Mouse (Mus musculus): ENCODE data around the gene Apol6. TPM values are rescaled to one million over a fixed set of nuclear protein-coding genes. Genes with fewer than 3 reads are reported as not detected.
"Not testable (repeated sequence)": the region's sequence is repeated elsewhere in the genome, so short reads cannot be mapped to it uniquely, and the experiment has no call there.

The Apol6 gene
- polyA plus RNA-seq, 1 experiment from 2014 or later: not detected

- H3K4me3 ChIP-seq (ENCODE audit: low read length): no peak overlapping the region
- 0 out of 2 replicates have a peak overlapping the region, but pooled peaks have one; percentile 3 for H3K27ac ChIP-seq (ENCODE audit: low read depth, low read length)
- H3K4me2 ChIP-seq (replicated peaks; ENCODE audit: low read depth, low read length): no peak overlapping the region
- H3K4me1 ChIP-seq (ENCODE audit: control insufficient read depth, insufficient read depth, low read length): peaks cover 14% of the 10 kb centered on the region; the same call in 1 of the 2 replicates
- no peaks in the 10 kb centered on the region for H3K27me3 ChIP-seq (ENCODE audit: control insufficient read depth, insufficient read depth, low read length)
- WGBS: 23% methylated on average over 6 of the region's 6 CpGs
- H3K9me3 ChIP-seq (ENCODE audit: control insufficient read depth, low read length): peaks cover 4% of the 10 kb centered on the region; the same call in 1 of the 2 replicates
- H3K36me3 ChIP-seq (ENCODE audit: control insufficient read depth, insufficient read depth, low read length): no peaks in the 10 kb centered on the region
- 0 out of 2 replicates have a peak, but pooled peaks have one; percentile 39 for ATAC-seq (ENCODE audit: low FRiP score, low TSS enrichment)
- no peak overlapping the region for H3K9ac ChIP-seq (ENCODE audit: low read depth, low read length)
Measured at GRCm38 (mm10) chr15:77056001-77056790, 11.7 kb downstream of the Apol6 start.

- H3K4me3 ChIP-seq (ENCODE audit: low read length): no peak overlapping the region
- peaks cover 14% of the 10 kb centered on the region; the same call in 1 of the 2 replicates for H3K4me1 ChIP-seq (ENCODE audit: control insufficient read depth, insufficient read depth, low read length)
- H3K27ac ChIP-seq (ENCODE audit: low read depth, low read length): 0 out of 2 replicates have a peak overlapping the region, but pooled peaks have one; percentile 3
- no peaks in the 10 kb centered on the region for H3K36me3 ChIP-seq (ENCODE audit: control insufficient read depth, insufficient read depth, low read length)
- no peaks in the 10 kb centered on the region for H3K27me3 ChIP-seq (ENCODE audit: control insufficient read depth, insufficient read depth, low read length)
- H3K9ac ChIP-seq (ENCODE audit: low read depth, low read length): no peak overlapping the region
- H3K4me2 ChIP-seq (replicated peaks; ENCODE audit: low read depth, low read length): no peak overlapping the region
- WGBS: 55% methylated on average over 3 of the region's 3 CpGs
- H3K9me3 ChIP-seq (ENCODE audit: control insufficient read depth, low read length): peaks cover 4% of the 10 kb centered on the region; the same call in 1 of the 2 replicates
- no peak for ATAC-seq (ENCODE audit: low FRiP score, low TSS enrichment)
Measured at GRCm38 (mm10) chr15:77056791-77057051, 12.2 kb downstream of the Apol6 start.

- no peak for ATAC-seq (ENCODE audit: low FRiP score, low TSS enrichment)
- no peak overlapping the region for H3K4me2 ChIP-seq (replicated peaks; ENCODE audit: low read depth, low read length)
- H3K36me3 ChIP-seq (ENCODE audit: control insufficient read depth, insufficient read depth, low read length): no peaks in the 10 kb centered on the region
- H3K4me3 ChIP-seq (ENCODE audit: low read length): no peak overlapping the region
- peaks cover 4% of the 10 kb centered on the region; the same call in 1 of the 2 replicates for H3K9me3 ChIP-seq (ENCODE audit: control insufficient read depth, low read length)
- H3K27me3 ChIP-seq (ENCODE audit: control insufficient read depth, insufficient read depth, low read length): no peaks in the 10 kb centered on the region
- peaks cover 14% of the 10 kb centered on the region; the same call in 1 of the 2 replicates for H3K4me1 ChIP-seq (ENCODE audit: control insufficient read depth, insufficient read depth, low read length)
- no peak overlapping the region for H3K9ac ChIP-seq (ENCODE audit: low read depth, low read length)
- no peak overlapping the region for H3K27ac ChIP-seq (ENCODE audit: low read depth, low read length)
Measured at GRCm38 (mm10) chr15:77058566-77058965, 14.0 kb downstream of the Apol6 start.

GRCm38 (mm10) chr15:77059416-77059815, 14.9 kb downstream of the Apol6 start:
- not testable (repeated sequence) for H3K36me3 ChIP-seq (ENCODE audit: control insufficient read depth, insufficient read depth, low read length); H3K27me3 ChIP-seq (ENCODE audit: control insufficient read depth, insufficient read depth, low read length); H3K27ac ChIP-seq (ENCODE audit: low read depth, low read length); ATAC-seq (ENCODE audit: low FRiP score, low TSS enrichment); H3K4me2 ChIP-seq (replicated peaks; ENCODE audit: low read depth, low read length); H3K9ac ChIP-seq (ENCODE audit: low read depth, low read length); H3K4me3 ChIP-seq (ENCODE audit: low read length); H3K9me3 ChIP-seq (ENCODE audit: control insufficient read depth, low read length)
- 93% methylated on average over 4 of the region's 4 CpGs for WGBS
- peaks cover 14% of the 10 kb centered on the region; the same call in 1 of the 2 replicates for H3K4me1 ChIP-seq (ENCODE audit: control insufficient read depth, insufficient read depth, low read length)

- H3K27ac ChIP-seq (ENCODE audit: low read depth, low read length): no peak overlapping the region
- no peaks in the 10 kb centered on the region for H3K36me3 ChIP-seq (ENCODE audit: control insufficient read depth, insufficient read depth, low read length)
- H3K4me1 ChIP-seq (ENCODE audit: control insufficient read depth, insufficient read depth, low read length): no peaks in the 10 kb centered on the region
- no peaks in the 10 kb centered on the region for H3K27me3 ChIP-seq (ENCODE audit: control insufficient read depth, insufficient read depth, low read length)
- H3K4me2 ChIP-seq (replicated peaks; ENCODE audit: low read depth, low read length): no peak overlapping the region
- ATAC-seq (ENCODE audit: low FRiP score, low TSS enrichment): no peak
- peaks cover 4% of the 10 kb centered on the region; the same call in 1 of the 2 replicates for H3K9me3 ChIP-seq (ENCODE audit: control insufficient read depth, low read length)
- H3K4me3 ChIP-seq (ENCODE audit: low read length): no peak overlapping the region
- no peak overlapping the region for H3K9ac ChIP-seq (ENCODE audit: low read depth, low read length)
Measured at GRCm38 (mm10) chr15:77062746-77063145, 18.2 kb downstream of the Apol6 start.

- ATAC-seq (ENCODE audit: low FRiP score, low TSS enrichment): no peak
Measured at GRCm38 (mm10) chr15:77065259-77065852, 20.8 kb downstream of the Apol6 start.

GRCm38 (mm10) chr15:77066233-77066632, 21.7 kb downstream of the Apol6 start:
- ATAC-seq (ENCODE audit: low FRiP score, low TSS enrichment): no peak
- Histone ChIP-seq H3K36me3 (ENCODE audit: control insufficient read depth, insufficient read depth, low read length) (no peaks in the 10 kb centered on the region), H3K27me3 (ENCODE audit: control insufficient read depth, insufficient read depth, low read length) (no peaks in the 10 kb centered on the region), H3K27ac (ENCODE audit: low read depth, low read length) (no peak overlapping the region), H3K4me2 (replicated peaks; ENCODE audit: low read depth, low read length) (no peak overlapping the region), H3K4me1 (ENCODE audit: control insufficient read depth, insufficient read depth, low read length) (no peaks in the 10 kb centered on the region), H3K4me3 (ENCODE audit: low read length) (no peak overlapping the region), H3K9me3 (ENCODE audit: control insufficient read depth, low read length) (no peaks in the 10 kb centered on the region), H3K9ac (ENCODE audit: low read depth, low read length) (no peak overlapping the region)
- 89% methylated on average over 6 of the region's 6 CpGs for WGBS

More at GRCm38 (mm10) chr15:77065259-77065852, 20.8 kb downstream of the Apol6 start:
- 90% methylated on average over 6 of the region's 6 CpGs for WGBS
- Histone ChIP-seq H3K9me3 (ENCODE audit: control insufficient read depth, low read length) (no peaks in the 10 kb centered on the region), H3K4me2 (replicated peaks; ENCODE audit: low read depth, low read length) (no peak overlapping the region), H3K4me1 (ENCODE audit: control insufficient read depth, insufficient read depth, low read length) (no peaks in the 10 kb centered on the region), H3K36me3 (ENCODE audit: control insufficient read depth, insufficient read depth, low read length) (no peaks in the 10 kb centered on the region), H3K9ac (ENCODE audit: low read depth, low read length) (no peak overlapping the region), H3K27ac (ENCODE audit: low read depth, low read length) (no peak overlapping the region), H3K4me3 (ENCODE audit: low read length) (no peak overlapping the region), H3K27me3 (ENCODE audit: control insufficient read depth, insufficient read depth, low read length) (no peaks in the 10 kb centered on the region)

- no peak overlapping the region for H3K4me2 ChIP-seq (replicated peaks; ENCODE audit: low read depth, low read length)
- peaks cover 7% of the 10 kb centered on the region; the same call in 1 of the 2 replicates for H3K4me1 ChIP-seq (ENCODE audit: control insufficient read depth, insufficient read depth, low read length)
- 67% methylated on average over 3 of the region's 3 CpGs for WGBS
- H3K9me3 ChIP-seq (ENCODE audit: control insufficient read depth, low read length): no peaks in the 10 kb centered on the region
- 0 out of 2 replicates have a peak, but pooled peaks have one; percentile 29 for ATAC-seq (ENCODE audit: low FRiP score, low TSS enrichment)
- H3K9ac ChIP-seq (ENCODE audit: low read depth, low read length): no peak overlapping the region
- no peaks in the 10 kb centered on the region for H3K27me3 ChIP-seq (ENCODE audit: control insufficient read depth, insufficient read depth, low read length)
- H3K36me3 ChIP-seq (ENCODE audit: control insufficient read depth, insufficient read depth, low read length): no peaks in the 10 kb centered on the region
- H3K27ac ChIP-seq (ENCODE audit: low read depth, low read length): no peak overlapping the region
- no peak overlapping the region for H3K4me3 ChIP-seq (ENCODE audit: low read length)
Measured at GRCm38 (mm10) chr15:77068439-77068861, 23.9 kb downstream of the Apol6 start.

- peaks cover 7% of the 10 kb centered on the region; the same call in 1 of the 2 replicates for H3K4me1 ChIP-seq (ENCODE audit: control insufficient read depth, insufficient read depth, low read length)
- 85% methylated on average over 3 of the region's 3 CpGs for WGBS
- no peaks in the 10 kb centered on the region for H3K9me3 ChIP-seq (ENCODE audit: control insufficient read depth, low read length)
- H3K9ac ChIP-seq (ENCODE audit: low read depth, low read length): no peak overlapping the region
- H3K4me3 ChIP-seq (ENCODE audit: low read length): no peak overlapping the region
- no peaks in the 10 kb centered on the region for H3K27me3 ChIP-seq (ENCODE audit: control insufficient read depth, insufficient read depth, low read length)
- H3K36me3 ChIP-seq (ENCODE audit: control insufficient read depth, insufficient read depth, low read length): no peaks in the 10 kb centered on the region
- no peak overlapping the region for H3K4me2 ChIP-seq (replicated peaks; ENCODE audit: low read depth, low read length)
- ATAC-seq (ENCODE audit: low FRiP score, low TSS enrichment): no peak
- H3K27ac ChIP-seq (ENCODE audit: low read depth, low read length): no peak overlapping the region
Measured at GRCm38 (mm10) chr15:77069019-77069418, 24.5 kb downstream of the Apol6 start.

Data from kidney, embryonic 14.5 days (tissue).